Mouse (Mus musculus): ENCODE data around the gene Asphd2. TPM values are rescaled to one million over a fixed set of nuclear protein-coding genes. Genes with fewer than 3 reads are reported as not detected.

The Asphd2 gene
- total RNA-seq, 2 experiments from 2014 or later = not detected

GRCm38 (mm10) chr5:112360077-112360476 lies 34.6 kb downstream of the Asphd2 start:
- no peak for ATAC-seq (replicated peaks; ENCODE audit: low FRiP score, poor library complexity, severe bottlenecking)

- 0 out of 2 replicates have a peak, but pooled peaks have one; percentile 63 for ATAC-seq (replicated peaks; ENCODE audit: low FRiP score, poor library complexity, severe bottlenecking)
Measured at GRCm38 (mm10) chr5:112359520-112359919, 35.1 kb downstream of the Asphd2 start.

GRCm38 (mm10) chr5:112356322-112356721 lies 38.3 kb downstream of the Asphd2 start:
- no peak for ATAC-seq (replicated peaks; ENCODE audit: low FRiP score, poor library complexity, severe bottlenecking)

GRCm38 (mm10) chr5:112355910-112356309 lies 38.8 kb downstream of the Asphd2 start, which contains the start of gene Gm6583:
Gene Gm6583 (minus strand): TSS chr5:112356033.
- no peak for ATAC-seq (replicated peaks; ENCODE audit: low FRiP score, poor library complexity, severe bottlenecking)

- no peak for ATAC-seq (replicated peaks; ENCODE audit: low FRiP score, poor library complexity, severe bottlenecking)
Measured at GRCm38 (mm10) chr5:112355493-112355892, 39.2 kb downstream of the Asphd2 start.

- ATAC-seq (replicated peaks; ENCODE audit: low FRiP score, poor library complexity, severe bottlenecking) = no peak
Measured at GRCm38 (mm10) chr5:112349169-112349568, 45.5 kb downstream of the Asphd2 start.

GRCm38 (mm10) chr5:112346211-112346965 lies 48.3 kb downstream of the Asphd2 start:
- no peak for ATAC-seq (replicated peaks; ENCODE audit: low FRiP score, poor library complexity, severe bottlenecking)

GRCm38 (mm10) chr5:112344092-112344960 lies 50.3 kb downstream of the Asphd2 start:
- no peak for ATAC-seq (replicated peaks; ENCODE audit: low FRiP score, poor library complexity, severe bottlenecking)

- ATAC-seq (replicated peaks; ENCODE audit: low FRiP score, poor library complexity, severe bottlenecking) = 0 out of 2 replicates have a peak, but pooled peaks have one; percentile 41
Measured at GRCm38 (mm10) chr5:112343205-112343595, 51.5 kb downstream of the Asphd2 start.

- peak; percentile 52 for ATAC-seq (replicated peaks; ENCODE audit: low FRiP score, poor library complexity, severe bottlenecking)
Measured at GRCm38 (mm10) chr5:112342463-112343204, 52.0 kb downstream of the Asphd2 start, which contains the start of the genes Srrd and Hps4. Gene Srrd (minus strand): TSS chr5:112343040. Gene Hps4 (plus strand): TSS chr5:112343083.

GRCm38 (mm10) chr5:112339215-112339614 lies 55.5 kb downstream of the Asphd2 start:
- ATAC-seq (replicated peaks; ENCODE audit: low FRiP score, poor library complexity, severe bottlenecking) = no peak

- no peak for ATAC-seq (replicated peaks; ENCODE audit: low FRiP score, poor library complexity, severe bottlenecking)
Measured at GRCm38 (mm10) chr5:112337004-112337403, 57.7 kb downstream of the Asphd2 start.

- 0 out of 2 replicates have a peak, but pooled peaks have one; percentile 32 for ATAC-seq (replicated peaks; ENCODE audit: low FRiP score, poor library complexity, severe bottlenecking)
Measured at GRCm38 (mm10) chr5:112335473-112335872, 59.2 kb downstream of the Asphd2 start.

Other genes with a start within 250 kb of the Asphd2 start
- gene Cryba4, start 142.3 kb downstream of the Asphd2 start, total RNA-seq (2015; ENCODE audit: low replicate concordance) = not detected in 2 replicates
- not detected in 2 replicates for gene Cryba4, start 142.3 kb downstream of the Asphd2 start, total RNA-seq (2017; ENCODE audit: low replicate concordance)
- gene Crybb1, start 139.1 kb downstream of the Asphd2 start, total RNA-seq (2015; ENCODE audit: low replicate concordance) = not detected in 2 replicates
- gene Crybb1, start 139.1 kb downstream of the Asphd2 start, total RNA-seq (2017; ENCODE audit: low replicate concordance) = not detected in 2 replicates
- gene Tpst2, start 118.2 kb downstream of the Asphd2 start, total RNA-seq (2015; ENCODE audit: low replicate concordance) = 3.4 and 6.5 TPM in 2 replicates
- 5.8 and 19.2 TPM in 2 replicates for gene Tpst2, start 118.2 kb downstream of the Asphd2 start, total RNA-seq (2017; ENCODE audit: low replicate concordance)
- gene Tfip11, start 68.5 kb downstream of the Asphd2 start, total RNA-seq (2015; ENCODE audit: low replicate concordance) = 6.3 and 8.6 TPM in 2 replicates
- gene Tfip11, start 68.5 kb downstream of the Asphd2 start, total RNA-seq (2017; ENCODE audit: low replicate concordance) = 10.5 and 25.9 TPM in 2 replicates
- gene Srrd, start 51.8 kb downstream of the Asphd2 start, total RNA-seq (2015; ENCODE audit: low replicate concordance) = 15.1 and 20.1 TPM in 2 replicates
- gene Srrd, start 51.8 kb downstream of the Asphd2 start, total RNA-seq (2017; ENCODE audit: low replicate concordance) = 0.38 and 6.2 TPM in 2 replicates
- 8.0 and 14.1 TPM in 2 replicates for gene Hps4, start 51.8 kb downstream of the Asphd2 start, total RNA-seq (2015; ENCODE audit: low replicate concordance)
- gene Hps4, start 51.8 kb downstream of the Asphd2 start, total RNA-seq (2017; ENCODE audit: low replicate concordance) = 0.64 and 1.9 TPM in 2 replicates
- not detected in 2 replicates for gene Gm6583, start 38.8 kb downstream of the Asphd2 start, total RNA-seq (2015; ENCODE audit: low replicate concordance)
- gene Gm6583, start 38.8 kb downstream of the Asphd2 start, total RNA-seq (2017; ENCODE audit: low replicate concordance) = not detected in 2 replicates
- gene Gm6588, start 54.6 kb upstream of the Asphd2 start, total RNA-seq (2015; ENCODE audit: low replicate concordance) = not detected in 2 replicates
- not detected in 2 replicates for gene Gm6588, start 54.6 kb upstream of the Asphd2 start, total RNA-seq (2017; ENCODE audit: low replicate concordance)
- gene Sez6l, start 182.3 kb upstream of the Asphd2 start, total RNA-seq (2015; ENCODE audit: low replicate concordance) = not detected in 2 replicates
- gene Sez6l, start 182.3 kb upstream of the Asphd2 start, total RNA-seq (2017; ENCODE audit: low replicate concordance) = not detected in 2 replicates